Mouse (Mus musculus): ENCODE data around the gene Atp13a3. TPM values are rescaled to one million over a fixed set of nuclear protein-coding genes. Genes with fewer than 3 reads are reported as not detected.

Atp13a3 gene
- 99.2 TPM for total RNA-seq (2023)

DNA sequence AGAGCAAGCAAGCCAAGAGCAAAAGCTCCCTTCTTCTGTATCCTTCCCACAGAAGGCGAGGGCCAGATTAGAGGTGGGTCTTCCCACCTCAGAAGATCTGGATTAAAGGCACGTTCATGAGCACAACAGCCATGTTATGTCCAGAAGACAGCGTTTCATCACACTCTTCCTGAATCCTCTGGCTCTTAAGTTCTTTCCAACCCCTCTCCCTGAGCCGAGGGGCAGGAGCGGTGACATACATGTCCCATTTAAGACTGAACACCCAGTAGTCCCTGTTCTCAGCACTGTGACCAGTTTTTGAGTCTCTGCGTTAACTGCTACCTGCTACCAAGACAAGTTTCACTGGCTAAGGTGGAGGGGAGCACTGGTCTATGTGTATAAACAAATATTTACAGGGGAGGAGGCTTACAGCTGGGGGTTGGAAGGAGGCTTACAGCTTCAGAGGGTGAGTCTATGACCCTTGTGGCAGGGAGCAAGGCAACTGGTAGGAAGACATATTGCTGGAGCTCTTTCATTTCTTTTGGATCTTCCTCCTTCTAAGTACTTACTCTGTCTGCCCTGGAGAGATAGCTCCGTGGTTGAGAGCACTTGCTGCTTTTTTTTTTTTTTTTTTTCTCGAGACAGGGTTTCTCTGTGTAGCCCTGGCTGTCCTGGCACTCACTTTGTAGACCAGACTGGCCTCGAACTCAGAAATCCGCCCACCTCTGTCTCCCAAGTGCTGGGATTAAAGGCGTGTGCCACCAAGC is at the start of gene Atp13a3:
TSS of gene Atp13a3 (minus strand) at position 51 of the 746 bp plus-strand sequence.

DNA sequence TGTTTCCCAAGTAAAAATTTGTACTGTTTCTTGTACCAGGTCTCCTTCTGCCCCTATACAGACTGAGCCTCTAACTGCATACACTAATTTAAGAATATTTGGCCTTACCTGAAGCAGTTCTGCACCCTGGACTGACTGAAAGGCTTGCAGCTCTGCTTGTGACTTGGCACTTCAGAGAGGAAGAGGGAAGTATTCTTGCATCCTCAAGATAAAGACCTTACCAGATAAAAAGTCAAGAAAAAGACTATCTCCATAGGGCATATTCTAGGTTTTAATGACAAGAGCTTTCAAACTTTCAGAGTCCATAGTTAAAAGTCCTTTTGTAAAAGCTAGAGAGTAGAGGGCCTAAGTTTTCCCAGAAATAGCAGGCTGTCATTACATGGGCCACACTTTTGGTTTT is 95.1 kb downstream of the Atp13a3 start, which contains the start of gene Gp5:
TSS of gene Gp5 (minus strand) at position 133 of the 400 bp plus-strand sequence.

DNA sequence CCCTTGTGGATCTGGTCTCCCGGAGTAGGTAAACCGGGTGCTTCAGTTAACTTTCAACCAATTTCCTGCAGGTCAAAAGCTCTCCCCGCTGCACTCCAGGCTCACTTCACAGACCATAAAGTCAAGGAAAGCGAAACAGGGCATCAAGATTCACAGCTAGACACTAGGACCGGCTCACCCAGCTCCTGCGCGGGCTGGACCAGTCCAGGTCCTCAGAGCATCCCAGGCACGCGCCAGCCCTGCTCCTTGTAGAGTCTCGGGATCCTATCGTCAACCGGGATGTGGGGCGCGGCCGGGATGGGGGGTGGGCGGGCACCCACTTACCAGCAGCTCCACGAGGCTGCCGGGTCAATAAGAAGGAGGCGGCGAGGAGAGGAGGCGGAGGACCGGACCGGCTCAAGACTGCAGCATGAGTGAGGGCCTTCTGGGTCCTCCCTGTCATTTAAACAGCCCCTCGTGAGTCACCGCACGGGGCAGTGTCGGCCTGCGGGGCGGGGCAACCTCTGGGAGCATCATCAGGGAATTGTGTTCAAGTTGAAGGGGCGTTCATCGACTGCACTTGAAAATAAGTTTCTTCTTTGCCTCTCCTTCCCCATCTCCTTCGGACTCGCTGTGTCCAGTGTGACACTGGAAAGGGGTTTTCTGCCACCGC is 122.8 kb downstream of the Atp13a3 start, which contains the start of gene Lrrc15:
TSS of gene Lrrc15 (minus strand) at position 413 of the 652 bp plus-strand sequence.

DNA sequence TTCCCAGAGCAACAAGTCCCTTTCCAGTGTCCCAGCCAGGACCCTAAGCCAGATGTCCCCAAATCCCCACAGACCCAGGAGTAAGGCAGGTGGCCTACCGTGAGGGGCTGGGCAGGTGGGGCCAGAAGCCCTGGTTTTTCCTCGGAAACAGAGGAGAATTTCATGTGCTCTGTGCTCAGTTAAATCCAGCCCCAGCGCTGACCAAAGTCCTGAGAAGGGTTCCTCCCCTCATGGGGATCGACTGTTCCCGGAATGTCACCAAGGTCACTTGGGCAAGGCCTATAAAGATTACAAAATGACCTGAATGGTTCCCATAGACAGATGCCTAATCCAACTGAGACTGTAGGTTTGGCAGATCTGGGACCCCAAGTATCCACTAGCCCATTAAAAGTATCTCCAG is 138.4 kb downstream of the Atp13a3 start, which contains the start of gene Cpn2:
TSS of gene Cpn2 (minus strand) at position 141 of the 400 bp plus-strand sequence.

Other genes starting within 250 kb of the Atp13a3 start
- gene Cpn2, start 138.5 kb downstream of the Atp13a3 start, total RNA-seq (2023), result not detected
- gene Lrrc15, start 122.7 kb downstream of the Atp13a3 start, total RNA-seq (2023), result not detected
- gene Gp5, start 95.2 kb downstream of the Atp13a3 start, total RNA-seq (2023), result 1.3 TPM
- gene Tmem44, start 144.9 kb upstream of the Atp13a3 start, total RNA-seq (2023), result 0.95 TPM
- 79.8 TPM for gene Lsg1, start 181.6 kb upstream of the Atp13a3 start, total RNA-seq (2023)
- gene Fam43a, start 193.7 kb upstream of the Atp13a3 start, total RNA-seq (2023), result 9.9 TPM

All from CD4-positive naive resting alpha-beta T cell, adult 57 days (primary cell).